Mouse (Mus musculus) c-Kit-positive CD71-positive TER-119-negative erythroid progenitor cells, embryonic 14.5 days (primary cell): ENCODE measurements around the gene Ptprn.

Experiments used
- DNase-seq: peaks from one replicate; pipeline ENCODE4 v3.0.0-alpha.2; 2013; ENCODE audit warnings: low read depth

The Ptprn gene

DNA sequence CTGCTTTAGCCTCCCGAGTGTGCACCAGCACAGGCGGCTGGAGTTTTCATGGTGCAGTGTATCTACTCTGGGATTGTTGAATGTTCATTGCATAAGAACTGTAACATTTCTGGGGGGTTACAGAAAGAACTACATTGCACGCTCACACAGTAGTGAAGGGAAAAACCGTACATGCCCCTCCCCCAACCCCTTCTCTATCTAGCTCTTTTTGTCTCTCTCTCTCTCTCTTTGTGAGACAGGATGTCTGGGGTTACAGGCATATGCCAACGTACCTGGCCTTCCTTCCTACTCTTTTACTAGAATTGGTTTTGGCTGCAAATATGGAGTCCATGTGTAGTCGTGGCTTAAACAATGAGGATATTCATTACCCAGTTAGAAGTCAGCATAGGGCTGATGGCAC is 41.4 kb downstream of the Ptprn start:
- DNase-seq, result no peak

DNA sequence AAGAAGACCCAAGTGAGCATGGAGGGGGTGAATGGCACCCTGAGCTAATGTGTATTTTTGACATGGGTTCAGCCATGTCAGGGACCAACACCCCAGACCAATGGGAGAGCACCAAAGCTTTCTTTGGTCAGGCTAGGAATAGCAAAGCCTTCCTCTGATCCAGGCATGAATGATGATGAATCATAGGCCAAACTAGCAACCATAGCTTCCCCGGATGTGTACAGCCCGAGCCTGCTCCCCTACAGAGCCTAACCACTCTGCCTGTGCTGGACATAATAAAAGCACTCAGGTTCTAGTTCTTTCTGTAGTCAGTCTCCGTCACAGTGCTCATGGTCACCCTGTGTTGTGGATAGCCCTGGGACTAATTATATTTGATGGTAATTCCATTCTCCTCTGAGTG is 42.8 kb downstream of the Ptprn start:
- DNase-seq, result no peak

DNA sequence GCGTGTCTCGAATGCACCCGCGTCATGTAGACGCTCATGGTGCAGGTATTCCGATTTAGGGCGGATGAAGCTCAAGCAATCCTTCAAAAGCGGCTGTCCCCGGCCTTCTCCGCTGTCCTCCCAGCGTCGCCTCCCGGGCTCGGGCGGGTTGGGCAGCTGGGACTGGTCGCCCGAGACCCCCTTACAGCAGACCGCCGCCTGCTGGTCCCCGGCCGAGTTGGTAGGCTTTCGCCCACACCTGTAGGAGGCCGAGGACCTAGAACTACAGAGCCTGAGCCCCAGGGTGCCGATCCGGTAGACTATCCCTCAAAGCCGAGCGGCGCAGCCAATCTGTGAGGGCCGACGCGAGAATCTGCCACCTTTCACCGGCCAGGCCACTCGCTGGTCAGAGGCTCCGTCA is 44.8 kb downstream of the Ptprn start, which contains the start of gene Tuba4a:
TSS of gene Tuba4a (minus strand) at position 335 of the 400 bp plus-strand sequence.
- no peak for DNase-seq

DNA sequence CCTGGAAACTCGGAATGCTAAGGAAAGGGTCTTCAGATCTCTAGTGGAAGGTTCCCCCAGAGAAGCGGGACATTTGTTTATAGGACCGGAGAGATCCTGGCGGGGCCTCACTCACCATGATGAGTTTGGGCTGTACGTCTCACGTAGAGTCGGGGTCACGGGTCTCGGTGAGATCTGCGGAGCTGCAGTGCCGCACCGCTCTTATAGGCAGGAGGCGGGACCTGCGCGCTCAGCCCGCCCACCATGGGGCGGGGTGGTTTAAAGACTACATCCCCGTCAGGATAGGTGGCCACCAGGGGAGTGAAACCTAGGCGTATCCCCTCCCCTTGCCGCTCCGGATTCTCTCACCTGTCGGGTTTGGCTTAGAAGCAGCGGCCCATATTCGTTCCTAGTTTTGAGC is 45.2 kb downstream of the Ptprn start:
- peak; percentile 87 for DNase-seq

DNA sequence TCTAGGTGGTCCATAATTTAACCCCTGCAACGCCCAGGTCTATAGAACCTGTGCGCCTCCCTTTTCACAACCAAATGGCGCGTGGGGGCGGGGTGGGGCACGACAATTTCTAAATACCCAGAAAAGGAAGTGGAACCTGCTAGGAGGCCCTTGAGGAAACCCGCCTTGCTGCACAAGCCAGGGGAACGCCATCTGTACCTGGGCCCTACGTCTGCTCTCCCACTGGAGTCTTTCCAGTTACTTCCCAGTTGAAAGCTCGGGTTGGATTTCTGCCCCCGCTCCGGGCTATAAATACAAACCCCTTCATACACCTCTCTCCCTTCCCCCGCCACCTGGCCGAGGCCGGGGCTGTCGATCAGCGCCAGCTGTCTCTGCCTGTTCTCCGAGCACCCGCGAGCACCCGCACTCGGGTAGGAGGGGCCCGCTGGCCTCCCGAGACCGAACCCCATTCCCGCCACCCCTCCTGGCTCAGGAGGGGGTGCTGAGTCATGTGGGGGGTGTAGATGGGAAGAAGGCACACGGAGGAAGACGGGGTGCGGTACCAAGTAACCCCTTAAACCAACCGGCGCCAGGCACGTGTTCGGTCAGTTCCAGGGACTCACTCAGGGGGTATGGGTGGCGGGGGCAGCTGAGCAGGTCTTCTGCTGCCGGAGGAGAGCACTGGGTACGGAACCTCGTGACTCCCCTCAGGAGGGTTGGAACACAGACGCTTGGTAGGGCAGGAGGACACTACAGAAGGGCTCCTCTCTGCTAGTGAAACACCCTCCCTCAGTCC is 45.9 kb downstream of the Ptprn start:
- no peak for DNase-seq

DNA sequence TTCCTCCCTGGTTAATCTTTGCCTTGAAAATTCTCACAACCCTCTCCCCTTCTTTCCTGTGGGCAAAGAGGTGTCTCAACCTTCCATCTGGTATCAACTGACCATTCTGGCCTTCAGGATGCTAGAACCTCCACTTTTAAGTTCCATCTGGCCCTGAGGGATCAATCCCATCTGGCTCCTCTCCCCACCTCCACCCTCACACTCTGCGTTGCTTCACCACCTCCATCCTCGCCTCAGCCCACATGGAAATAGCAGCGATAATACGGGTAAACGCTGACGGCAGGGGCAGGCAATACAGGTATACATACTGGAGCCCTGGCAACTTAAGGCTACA is 46.4 kb downstream of the Ptprn start:
- no peak for DNase-seq

DNA sequence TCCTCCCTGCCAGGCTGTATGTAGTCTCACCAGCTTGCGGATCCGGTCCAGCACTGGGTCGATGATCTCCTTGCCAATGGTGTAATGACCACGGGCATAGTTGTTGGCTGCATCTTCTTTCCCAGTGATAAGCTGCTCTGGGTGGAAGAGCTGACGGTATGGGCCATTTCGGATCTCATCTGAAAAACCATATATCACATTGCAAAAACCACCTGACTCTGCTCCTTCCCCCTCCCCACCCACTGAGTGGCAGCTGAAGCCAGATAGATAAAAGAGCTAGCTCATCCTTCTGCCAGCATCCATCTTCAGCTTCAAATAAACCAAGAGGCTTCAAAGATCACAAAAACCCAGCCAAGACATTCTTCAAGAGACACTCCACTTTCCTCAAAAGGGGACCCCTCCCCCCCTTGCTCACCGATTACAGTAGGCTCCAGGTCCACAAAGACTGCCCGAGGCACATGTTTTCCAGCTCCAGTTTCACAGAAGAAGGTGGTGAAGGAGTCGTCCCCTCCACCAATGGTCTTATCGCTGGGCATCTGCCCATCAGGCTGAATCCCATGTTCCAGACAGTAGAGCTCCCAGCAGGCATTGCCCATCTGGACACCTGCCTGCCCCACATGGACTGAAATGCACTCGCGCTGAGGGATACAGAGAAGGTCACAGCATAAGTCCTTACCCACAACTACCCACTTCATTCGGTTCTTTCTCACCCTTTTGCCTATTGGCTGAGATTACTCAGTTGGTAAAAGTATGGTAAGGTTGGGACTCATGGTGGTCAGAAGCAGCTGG is 47.3 kb downstream of the Ptprn start:
- DNase-seq, result no peak

DNA sequence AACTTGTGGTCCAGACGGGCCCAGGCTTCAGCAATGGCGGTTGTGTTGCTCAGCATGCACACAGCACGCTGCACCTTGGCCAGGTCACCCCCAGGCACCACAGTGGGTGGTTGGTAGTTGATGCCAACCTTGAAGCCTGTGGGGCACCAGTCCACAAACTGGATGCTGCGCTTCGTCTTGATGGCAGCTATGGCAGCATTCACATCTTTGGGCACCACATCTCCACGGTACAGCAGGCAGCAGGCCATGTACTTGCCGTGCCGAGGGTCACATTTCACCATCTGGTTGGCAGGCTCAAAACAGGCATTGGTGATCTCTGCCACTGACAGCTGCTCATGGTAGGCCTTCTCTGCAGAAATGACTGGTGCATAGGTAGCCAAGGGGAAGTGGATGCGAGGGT is 48.5 kb downstream of the Ptprn start:
- no peak for DNase-seq

DNA sequence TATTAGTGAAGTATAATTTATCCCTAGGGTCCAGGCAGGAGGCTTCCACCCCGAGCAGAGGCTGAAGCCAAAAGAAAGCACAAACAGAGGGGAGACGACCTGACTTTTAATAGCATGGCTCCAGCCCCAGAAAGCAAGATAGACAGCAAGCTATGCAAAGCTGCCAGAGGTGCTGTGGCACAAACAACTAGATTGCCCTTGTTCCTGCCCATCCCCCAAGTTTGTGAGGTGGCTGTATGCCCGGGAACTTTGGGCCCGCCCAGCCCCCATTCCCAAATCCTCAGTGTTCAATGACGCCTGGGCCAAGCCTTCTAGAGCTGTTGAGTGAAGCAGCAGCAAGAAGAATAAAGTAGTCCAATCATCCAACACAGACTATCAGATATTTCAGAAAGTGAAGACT is 49.4 kb downstream of the Ptprn start:
- DNase-seq, result no peak

DNA sequence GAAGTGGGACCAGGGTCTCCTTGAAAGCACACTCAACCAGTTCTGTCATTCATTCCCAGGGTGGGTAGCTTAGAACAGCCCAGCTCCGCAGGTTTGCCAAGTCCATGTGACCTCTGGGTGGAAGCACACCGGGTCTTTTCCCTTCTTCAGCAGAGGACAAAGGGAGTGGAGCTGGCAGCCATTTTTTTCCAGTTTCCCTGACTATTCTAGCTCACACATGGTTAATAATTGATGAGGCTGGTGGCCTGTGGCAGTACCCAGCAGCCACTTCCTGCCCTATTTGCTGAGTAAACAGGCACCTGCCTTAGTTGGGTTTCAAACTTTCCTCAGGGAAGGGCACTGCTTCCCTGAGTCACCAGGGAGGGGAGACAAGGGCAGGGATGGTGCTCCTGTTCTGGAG is 49.9 kb downstream of the Ptprn start:
- no peak for DNase-seq

DNA sequence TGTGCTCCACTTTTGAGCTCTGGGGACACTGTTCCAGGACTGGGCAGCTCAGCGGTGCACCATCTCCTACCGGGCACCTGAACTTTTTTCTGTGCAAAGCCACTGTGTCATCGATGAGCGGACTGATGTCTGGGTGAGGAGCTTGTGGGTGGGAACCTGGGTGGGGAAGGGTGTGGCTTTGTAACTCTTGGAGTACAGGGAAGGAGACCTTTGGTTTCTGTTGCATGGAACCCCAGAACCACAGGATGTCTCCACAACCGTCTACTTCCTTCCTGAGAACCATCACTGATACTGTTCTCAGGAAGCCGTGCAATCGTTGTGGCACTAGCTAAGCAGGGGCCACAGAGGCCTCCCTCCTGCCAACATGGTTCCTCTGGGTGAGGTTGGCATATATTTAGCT is 51.2 kb downstream of the Ptprn start:
- DNase-seq, result no peak

DNA sequence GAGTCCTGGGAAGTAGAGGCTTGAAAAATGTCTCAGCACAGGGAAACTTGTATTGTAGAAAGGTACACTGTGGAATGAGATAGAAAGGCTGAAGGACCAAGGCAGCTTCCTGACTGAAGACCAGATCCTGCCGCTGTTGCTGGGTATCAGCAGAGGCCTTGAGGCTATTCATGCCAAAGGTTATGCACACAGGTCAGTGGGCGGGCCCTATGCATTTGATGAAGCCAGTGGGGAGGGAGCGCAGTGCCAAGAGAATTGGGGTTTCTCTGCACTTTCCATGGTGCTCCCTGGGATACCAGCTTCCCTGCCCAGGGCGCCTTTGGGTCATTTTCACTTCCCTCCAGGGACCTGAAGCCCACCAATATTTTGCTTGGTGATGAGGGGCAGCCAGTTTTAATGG is 51.8 kb downstream of the Ptprn start:
- DNase-seq, result no peak

DNA sequence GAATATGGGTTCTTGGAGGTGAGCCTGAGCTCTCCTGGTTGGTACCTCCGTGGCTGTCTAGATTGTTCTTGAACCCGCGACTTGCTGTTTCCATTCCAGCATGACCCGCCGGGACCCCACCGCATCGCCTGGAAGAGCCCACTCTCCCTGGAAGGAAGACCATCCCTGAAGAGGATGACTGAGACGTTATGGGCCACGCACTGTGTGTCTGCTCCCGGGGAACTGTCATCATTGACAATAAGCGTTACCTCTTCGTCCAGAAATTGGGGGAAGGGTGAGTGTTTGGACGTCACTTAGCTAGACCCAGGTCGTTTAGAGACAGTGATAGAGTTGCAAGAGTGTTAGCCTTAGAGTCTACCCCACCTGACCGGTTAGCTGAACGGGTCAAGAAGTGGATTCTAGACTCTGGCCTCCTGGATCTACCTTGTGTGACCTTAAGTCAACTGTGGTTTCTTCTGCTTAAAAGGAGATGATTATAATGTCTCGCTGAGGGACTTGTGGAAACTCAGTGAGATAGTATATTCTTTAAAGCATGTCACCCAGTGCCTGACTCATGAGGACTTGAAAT is 53.1 kb downstream of the Ptprn start:
- no peak for DNase-seq

DNA sequence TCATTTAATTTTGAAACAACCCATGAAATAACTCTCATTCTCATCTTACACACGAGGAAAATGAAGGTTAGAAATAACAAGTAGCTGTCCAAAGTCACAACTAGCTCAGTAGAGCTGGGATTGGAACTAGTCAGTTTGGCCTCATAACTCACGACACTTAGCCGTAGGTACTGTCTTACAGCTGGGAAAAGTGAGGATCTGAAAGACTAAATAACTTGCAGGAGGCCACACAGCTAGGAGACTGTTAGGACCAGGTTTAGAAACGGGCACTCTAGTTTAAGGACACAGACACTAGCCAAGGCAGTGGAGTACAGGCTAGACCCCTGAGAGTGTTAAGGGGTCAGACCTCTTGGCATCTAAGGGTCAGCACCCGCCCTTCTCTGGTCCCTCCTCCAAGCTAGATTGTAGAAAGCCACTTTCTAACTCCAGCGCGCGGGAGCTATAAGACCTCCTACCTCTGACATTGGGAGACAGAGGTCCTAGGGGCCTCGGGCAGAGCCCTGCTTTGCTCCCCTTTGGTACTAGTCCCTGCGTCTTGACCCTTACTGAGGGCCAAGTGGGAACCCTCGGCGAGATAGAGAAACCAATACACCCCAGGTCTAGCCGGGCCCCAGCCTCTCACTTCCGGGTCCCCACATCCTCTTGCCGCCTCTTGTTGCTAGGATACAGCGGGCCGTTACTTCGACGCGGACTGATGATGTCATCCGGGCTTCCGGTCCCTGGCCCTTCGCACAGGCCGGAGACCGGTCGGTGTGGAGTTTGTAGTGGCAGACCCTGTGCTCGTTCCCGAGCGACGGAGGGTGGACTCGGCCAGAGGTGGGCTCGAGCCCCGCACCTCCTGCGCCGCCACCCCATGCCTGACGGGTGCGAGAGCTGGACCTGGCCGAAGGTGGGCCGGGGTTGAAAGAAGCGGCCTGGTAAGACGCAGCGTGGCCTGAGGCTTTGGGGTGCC is 53.9 kb downstream of the Ptprn start, which contains the start of the genes Glb1l and Stk16:
TSS of gene Glb1l (minus strand) at position 678 of the 952 bp plus-strand sequence.
TSS of gene Stk16 (plus strand) at position 703 of the 952 bp plus-strand sequence.
- peak; percentile 96 for DNase-seq

DNA sequence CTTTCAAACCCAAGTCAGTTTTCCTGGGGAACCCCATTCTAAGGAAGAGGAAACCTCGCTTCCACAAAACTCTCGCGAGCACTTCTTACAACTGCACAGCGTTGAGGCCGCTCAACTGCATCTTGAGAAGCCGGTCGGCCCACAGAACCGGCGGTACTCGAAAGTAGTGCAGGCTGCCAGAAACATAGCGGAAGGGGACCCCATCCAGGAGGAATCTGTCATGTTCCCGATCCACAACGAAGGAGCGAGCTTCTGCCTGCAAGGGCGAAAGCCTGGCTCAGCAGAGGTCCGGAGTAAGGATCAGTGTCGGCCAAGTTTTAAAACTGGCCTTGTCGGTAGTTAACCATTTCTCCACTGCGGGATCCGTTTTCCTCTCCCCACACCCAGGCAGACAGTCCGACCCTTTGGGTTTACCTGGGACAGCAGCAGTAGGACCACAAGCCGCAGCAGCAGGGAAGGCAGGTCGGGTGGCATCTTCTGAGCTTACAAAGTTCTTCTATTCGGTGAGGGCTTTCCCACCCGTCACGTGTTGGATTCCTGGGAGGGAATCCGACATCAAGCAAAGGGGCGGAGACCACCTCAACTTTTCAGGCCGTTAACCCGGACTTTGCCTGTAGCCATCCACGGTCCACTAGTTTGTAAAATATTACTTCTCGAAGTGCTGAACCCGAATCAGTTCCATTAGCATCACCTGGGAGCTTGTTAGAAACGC is 55.2 kb downstream of the Ptprn start:
- DNase-seq, result no peak

DNA sequence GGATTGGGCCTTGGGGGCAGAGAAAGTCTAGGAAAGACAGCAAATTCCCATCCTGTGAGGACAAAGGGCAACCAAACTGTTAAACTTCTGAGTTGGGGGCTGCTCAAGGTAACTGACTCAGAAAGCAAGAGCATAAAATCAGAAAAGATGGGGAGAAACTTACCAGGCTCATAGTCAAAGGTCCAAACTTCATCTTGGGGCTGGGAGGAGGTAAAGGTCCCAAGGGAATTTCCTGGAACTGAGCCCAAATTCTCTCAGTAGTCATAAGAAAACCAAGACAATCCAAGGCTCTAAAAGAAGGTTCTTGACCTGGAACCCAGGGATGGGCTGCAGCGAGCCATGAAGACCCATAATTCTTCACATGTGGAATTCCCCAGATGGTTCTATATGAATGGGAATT is 63.1 kb downstream of the Ptprn start:
- no peak for DNase-seq
